Mouse (Mus musculus): ENCODE data around the gene Olfr874. TPM values are rescaled to one million over a fixed set of nuclear protein-coding genes. Genes with fewer than 3 reads are reported as not detected.
"Not testable (repeated sequence)": the region's sequence is repeated elsewhere in the genome, so short reads cannot be mapped to it uniquely, and the experiment has no call there.

Olfr874 gene
- total RNA-seq (2021), result not detected
- long read RNA-seq, experiment 1, result 0 reads
- long read RNA-seq, experiment 2, result 0 reads

GRCm38 (mm10) chr9:37744806-37745205, at the start of gene Olfr874:
Olfr874 (plus strand) TSS chr9:37745106.
- intact Hi-C loops (cut with DNase I), result no loop called here
- no peak for DNase-seq

GRCm38 (mm10) chr9:37716150-37716549, 28.8 kb upstream of the Olfr874 start, which contains the start of gene Olfr160:
Olfr160 (minus strand) TSS chr9:37716250.
- DNase-seq, result no peak

GRCm38 (mm10) chr9:37734310-37734709, 10.6 kb upstream of the Olfr874 start:
- DNase-seq, result no peak
- intact Hi-C loops (cut with DNase I), result no loop called here

More at GRCm38 (mm10) chr9:37716150-37716549, 28.8 kb upstream of the Olfr874 start, which contains the start of gene Olfr160:
- intact Hi-C loops (cut with DNase I), result no loop called here

- intact Hi-C loops (cut with DNase I), result no loop called here
- no peak for DNase-seq
Observed at GRCm38 (mm10) chr9:37750319-37751075, 5.6 kb downstream of the Olfr874 start.

GRCm38 (mm10) chr9:37751467-37751866, 6.6 kb downstream of the Olfr874 start:
- intact Hi-C loops (cut with DNase I), result no loop called here
- DNase-seq, result no peak

- intact Hi-C loops (cut with DNase I), result no loop called here
- DNase-seq, result no peak
Observed at GRCm38 (mm10) chr9:37752006-37752405, 7.1 kb downstream of the Olfr874 start.

- no peak for DNase-seq
- intact Hi-C loops (cut with DNase I), result no loop called here
Observed at GRCm38 (mm10) chr9:37761728-37762127, 16.8 kb downstream of the Olfr874 start.

- DNase-seq, result no peak
- intact Hi-C loops (cut with DNase I), result no loop called here
Observed at GRCm38 (mm10) chr9:37762541-37762940, 17.6 kb downstream of the Olfr874 start.

GRCm38 (mm10) chr9:37770661-37771060, 25.8 kb downstream of the Olfr874 start:
- no peak for DNase-seq
- intact Hi-C loops (cut with DNase I), result no loop called here

- intact Hi-C loops (cut with DNase I), result no loop called here
Observed at GRCm38 (mm10) chr9:37771759-37772158, 26.9 kb downstream of the Olfr874 start, which contains the start of gene Olfr875. Olfr875 (plus strand) TSS chr9:37771857.

GRCm38 (mm10) chr9:37782766-37783260, 37.9 kb downstream of the Olfr874 start:
- DNase-seq, result peak in 1 of 2 experiments; percentile 5
- intact Hi-C loops (cut with DNase I), result no loop called here

More at GRCm38 (mm10) chr9:37771759-37772158, 26.9 kb downstream of the Olfr874 start, which contains the start of gene Olfr875:
- DNase-seq, result no peak

GRCm38 (mm10) chr9:37783394-37784387, 38.8 kb downstream of the Olfr874 start:
- DNase-seq, result not testable (repeated sequence)

GRCm38 (mm10) chr9:37786411-37786810, 41.5 kb downstream of the Olfr874 start:
- no peak for DNase-seq
- intact Hi-C loops (cut with DNase I), result no loop called here

More at GRCm38 (mm10) chr9:37783394-37784387, 38.8 kb downstream of the Olfr874 start:
- intact Hi-C loops (cut with DNase I), result not testable (repeated sequence)

Other genes with a start within 250 kb of the Olfr874 start
- gene Esam, start 217.0 kb upstream of the Olfr874 start, total RNA-seq (2021), result 100 to 1,000 TPM; 112 to 121 TPM
- gene Vsig2, start 205.9 kb upstream of the Olfr874 start, total RNA-seq (2021), result 10 to 100 TPM in 1 of 2 experiments, 1 to 10 TPM in 1; 7.9 to 11.3 TPM
- 1 to 10 TPM; 2.4 to 3.9 TPM for gene Nrgn, start 192.2 kb upstream of the Olfr874 start, total RNA-seq (2021)
- gene Siae, start 189.4 kb upstream of the Olfr874 start, total RNA-seq (2021), result 1 to 10 TPM; 7.8 to 9.1 TPM
- 1 to 10 TPM; 2.1 to 2.9 TPM for gene Spa17, start 131.4 kb upstream of the Olfr874 start, total RNA-seq (2021)
- 10 to 100 TPM; 38.8 to 41.3 TPM for gene Tbrg1, start 87.8 kb upstream of the Olfr874 start, total RNA-seq (2021)
- gene Panx3, start 75.9 kb upstream of the Olfr874 start, total RNA-seq (2021), result not detected
- gene Olfr160, start 28.9 kb upstream of the Olfr874 start, total RNA-seq (2021), result not detected
- not detected for gene Olfr875, start 26.8 kb downstream of the Olfr874 start, total RNA-seq (2021)
- gene Olfr876, start 57.9 kb downstream of the Olfr874 start, total RNA-seq (2021), result not detected
- not detected for gene Olfr877, start 109.2 kb downstream of the Olfr874 start, total RNA-seq (2021)
- gene Olfr145, start 151.6 kb downstream of the Olfr874 start, total RNA-seq (2021), result not detected
- not detected for gene Olfr878, start 172.7 kb downstream of the Olfr874 start, total RNA-seq (2021)
- gene Olfr881, start 246.7 kb downstream of the Olfr874 start, total RNA-seq (2021), result not detected